Mouse (Mus musculus): ENCODE measurements around the gene Celf2. TPM values are rescaled to one million over a fixed set of nuclear protein-coding genes. Genes with fewer than 3 reads are reported as not detected.
A peak's percentile ranks its signal among the peaks of the same experiment; 100 is the strongest.

The Celf2 gene
- polyA plus RNA-seq, 1 experiment from 2014 or later: 13.9 TPM

- DNase-seq (ENCODE audit: low spot score) (no peak), ATAC-seq (replicated peaks; ENCODE audit: low FRiP score, low read depth) (no peak)
- Histone ChIP-seq H3K9me3 (replicated peaks; ENCODE audit: low read length) (no peaks in the 10 kb centered on the region), H3K4me1 (replicated peaks; ENCODE audit: insufficient read depth, low read length) (no peaks in the 10 kb centered on the region), H3K4me3 (replicated peaks; ENCODE audit: low read depth, low read length) (no peak overlapping the region), H3K9ac (ENCODE audit: low read depth, low read length) (no peak overlapping the region), H3K36me3 (ENCODE audit: insufficient read depth, low read length) (no peaks in the 10 kb centered on the region), H3K27ac (no peak overlapping the region), H3K4me2 (ENCODE audit: low read length) (no peak overlapping the region), H3K27me3 (ENCODE audit: insufficient read depth, low read length) (no peaks in the 10 kb centered on the region)
- TF ChIP-seq CTCF (IDR thresholded peaks at IDR 0.05; ENCODE audit: low read depth): no peak
- 86% methylated on average over 7 of the region's 7 CpGs for WGBS
Measured at GRCm38 (mm10) chr2:6553656-6554055, 955.7 kb downstream of the Celf2 start.

- no peak overlapping the region for H3K27ac ChIP-seq
- no peaks in the 10 kb centered on the region for H3K36me3 ChIP-seq (ENCODE audit: insufficient read depth, low read length)
- H3K4me1 ChIP-seq (replicated peaks; ENCODE audit: insufficient read depth, low read length): no peaks in the 10 kb centered on the region
- no peaks in the 10 kb centered on the region for H3K9me3 ChIP-seq (replicated peaks; ENCODE audit: low read length)
- H3K4me3 ChIP-seq (replicated peaks; ENCODE audit: low read depth, low read length): no peak overlapping the region
- ATAC-seq (replicated peaks; ENCODE audit: low FRiP score, low read depth) (no peak), DNase-seq (ENCODE audit: low spot score) (no peak)
- no peak for TF ChIP-seq CTCF (IDR thresholded peaks at IDR 0.05; ENCODE audit: low read depth)
- no peak overlapping the region for H3K4me2 ChIP-seq (ENCODE audit: low read length)
- 91% methylated on average over 7 of the region's 7 CpGs for WGBS
- no peaks in the 10 kb centered on the region for H3K27me3 ChIP-seq (ENCODE audit: insufficient read depth, low read length)
- H3K9ac ChIP-seq (ENCODE audit: low read depth, low read length): no peak overlapping the region
Measured at GRCm38 (mm10) chr2:6549251-6549650, 960.1 kb downstream of the Celf2 start.

- DNase-seq (ENCODE audit: low spot score) (peak; percentile 54), ATAC-seq (replicated peaks; ENCODE audit: low FRiP score, low read depth) (peak; percentile 80)
- no peak for TF ChIP-seq CTCF (IDR thresholded peaks at IDR 0.05; ENCODE audit: low read depth)
- Histone ChIP-seq H3K4me1 (replicated peaks; ENCODE audit: insufficient read depth, low read length) (no peaks in the 10 kb centered on the region), H3K27me3 (ENCODE audit: insufficient read depth, low read length) (no peaks in the 10 kb centered on the region), H3K9ac (ENCODE audit: low read depth, low read length) (no peak overlapping the region), H3K4me2 (ENCODE audit: low read length) (no peak overlapping the region), H3K9me3 (replicated peaks; ENCODE audit: low read length) (no peaks in the 10 kb centered on the region), H3K36me3 (ENCODE audit: insufficient read depth, low read length) (no peaks in the 10 kb centered on the region), H3K27ac (no peak overlapping the region), H3K4me3 (replicated peaks; ENCODE audit: low read depth, low read length) (no peak overlapping the region)
- WGBS: 35% methylated on average over 9 of the region's 9 CpGs
Measured at GRCm38 (mm10) chr2:6547139-6547664, 962.2 kb downstream of the Celf2 start.

DNA sequence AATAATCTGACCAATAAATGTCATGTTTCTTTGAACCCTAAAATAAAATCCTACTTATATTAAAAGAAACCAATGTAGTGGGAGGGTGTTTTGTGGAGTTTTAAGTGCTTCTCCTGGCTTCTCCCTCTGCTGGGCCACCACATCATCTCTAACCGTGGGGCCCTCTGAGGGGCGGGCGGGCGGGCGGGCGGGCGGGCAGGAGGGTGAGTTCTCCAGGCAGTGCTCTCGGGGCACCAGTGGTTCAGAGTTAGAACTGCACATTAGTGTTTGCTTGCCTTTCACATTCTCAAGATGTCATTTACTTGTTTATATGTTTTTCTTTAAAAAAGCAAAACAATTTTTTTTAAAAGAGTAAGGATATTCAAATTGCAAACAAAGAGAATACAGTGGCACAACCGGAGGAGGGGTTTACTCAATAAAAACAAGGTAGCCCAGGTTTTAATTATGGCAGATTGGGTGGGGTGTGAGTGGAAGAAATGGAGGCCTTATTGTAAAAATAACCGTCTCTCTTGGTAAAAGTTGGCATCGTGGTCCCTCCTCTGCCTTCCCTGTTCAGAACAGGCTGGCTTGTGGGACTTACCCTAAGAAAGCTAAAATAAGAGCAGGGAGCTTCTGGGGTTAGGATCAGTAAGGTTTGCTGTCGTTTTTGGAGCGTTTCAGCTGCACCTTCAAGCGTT lies 962.8 kb downstream of the Celf2 start:
- ATAC-seq (replicated peaks; ENCODE audit: low FRiP score, low read depth) (no peak), DNase-seq (ENCODE audit: low spot score) (no peak)
- Histone ChIP-seq H3K27me3 (ENCODE audit: insufficient read depth, low read length) (no peaks in the 10 kb centered on the region), H3K9ac (ENCODE audit: low read depth, low read length) (no peak overlapping the region), H3K4me2 (ENCODE audit: low read length) (no peak overlapping the region), H3K4me1 (replicated peaks; ENCODE audit: insufficient read depth, low read length) (no peaks in the 10 kb centered on the region), H3K36me3 (ENCODE audit: insufficient read depth, low read length) (no peaks in the 10 kb centered on the region), H3K9me3 (replicated peaks; ENCODE audit: low read length) (no peaks in the 10 kb centered on the region), H3K27ac (no peak overlapping the region), H3K4me3 (replicated peaks; ENCODE audit: low read depth, low read length) (no peak overlapping the region)
- WGBS: 48% methylated on average over 14 of the region's 14 CpGs
- no peak for TF ChIP-seq CTCF (IDR thresholded peaks at IDR 0.05; ENCODE audit: low read depth)

GRCm38 (mm10) chr2:6545127-6545931 lies 964.0 kb downstream of the Celf2 start:
- Histone ChIP-seq H3K4me2 (ENCODE audit: low read length) (no peak overlapping the region), H3K4me1 (replicated peaks; ENCODE audit: insufficient read depth, low read length) (no peaks in the 10 kb centered on the region), H3K36me3 (ENCODE audit: insufficient read depth, low read length) (no peaks in the 10 kb centered on the region), H3K27ac (no peak overlapping the region), H3K9ac (ENCODE audit: low read depth, low read length) (no peak overlapping the region), H3K27me3 (ENCODE audit: insufficient read depth, low read length) (no peaks in the 10 kb centered on the region), H3K9me3 (replicated peaks; ENCODE audit: low read length) (no peaks in the 10 kb centered on the region), H3K4me3 (replicated peaks; ENCODE audit: low read depth, low read length) (no peak overlapping the region)
- no peak for TF ChIP-seq CTCF (IDR thresholded peaks at IDR 0.05; ENCODE audit: low read depth)
- DNase-seq (ENCODE audit: low spot score): no peak
- ATAC-seq (replicated peaks; ENCODE audit: low FRiP score, low read depth): no peak
- 84% methylated on average over 10 of the region's 10 CpGs for WGBS

- H3K4me2 ChIP-seq (ENCODE audit: low read length): no peak overlapping the region
- ATAC-seq (replicated peaks; ENCODE audit: low FRiP score, low read depth): no peak
- no peaks in the 10 kb centered on the region for H3K4me1 ChIP-seq (replicated peaks; ENCODE audit: insufficient read depth, low read length)
- DNase-seq (ENCODE audit: low spot score): no peak
- no peak overlapping the region for H3K9ac ChIP-seq (ENCODE audit: low read depth, low read length)
- no peak overlapping the region for H3K27ac ChIP-seq
- H3K4me3 ChIP-seq (replicated peaks; ENCODE audit: low read depth, low read length): no peak overlapping the region
- H3K9me3 ChIP-seq (replicated peaks; ENCODE audit: low read length): no peaks in the 10 kb centered on the region
- no peaks in the 10 kb centered on the region for H3K36me3 ChIP-seq (ENCODE audit: insufficient read depth, low read length)
- 89% methylated on average over 5 of the region's 5 CpGs for WGBS
- H3K27me3 ChIP-seq (ENCODE audit: insufficient read depth, low read length): no peaks in the 10 kb centered on the region
- TF ChIP-seq CTCF (IDR thresholded peaks at IDR 0.05; ENCODE audit: low read depth): no peak
Measured at GRCm38 (mm10) chr2:6543650-6544049, 965.7 kb downstream of the Celf2 start.

All from kidney, postnatal 0 days (tissue).